Mouse (Mus musculus) heart, embryonic 11.5 days (tissue): ENCODE measurements around the gene Calcoco1. TPM values are rescaled to one million over a fixed set of nuclear protein-coding genes. Genes with fewer than 3 reads are reported as not detected.

Source experiments
- ATAC-seq: fragments of 200-750 bp; cut with Nextera tagmentation; replicated peaks from 2 replicates; pipeline ENCODE4 v1.8.0; 2017; ENCODE audit warnings: moderate library complexity; ENCODE audit not compliant: insufficient number of reproducible peaks, low FRiP score, low TSS enrichment
- H3K27ac ChIP-seq: fragments of 300-500 bp; sonication (generic); 2 replicates; pipeline ENCODE4 v1.5.1; 2014; ENCODE audit warnings: mild to moderate bottlenecking, low read depth, low read length
- H3K27me3 ChIP-seq: fragments of 300-500 bp; sonication (generic); 2 replicates; pipeline ENCODE4 v1.6.1; 2014; ENCODE audit warnings: mild to moderate bottlenecking, low read length, mixed read lengths; ENCODE audit not compliant: control insufficient read depth, insufficient read depth
- H3K36me3 ChIP-seq: fragments of 300-500 bp; sonication (generic); 2 replicates; pipeline ENCODE4 v1.6.1; 2014; ENCODE audit warnings: mild to moderate bottlenecking, low read length, moderate library complexity, mixed read lengths; ENCODE audit not compliant: control insufficient read depth, insufficient read depth
- H3K4me1 ChIP-seq: fragments of 300-500 bp; sonication (generic); 2 replicates; pipeline ENCODE4 v1.6.1; 2014; ENCODE audit warnings: low read length; ENCODE audit not compliant: control insufficient read depth, insufficient read depth
- H3K4me2 ChIP-seq: fragments of 300-500 bp; sonication (generic); 2 replicates; pipeline ENCODE4 v1.6.1; 2014; ENCODE audit warnings: mild to moderate bottlenecking, moderate library complexity
- H3K4me3 ChIP-seq: fragments of 300-500 bp; sonication (generic); 2 replicates; pipeline ENCODE4 v1.5.1; 2014; ENCODE audit warnings: low read depth, low read length
- H3K9ac ChIP-seq: fragments of 300-500 bp; sonication (generic); 2 replicates; pipeline ENCODE4 v1.6.1; 2014; ENCODE audit warnings: mild to moderate bottlenecking, low read depth, low read length, moderate library complexity
- H3K9me3 ChIP-seq: fragments of 300-500 bp; sonication (generic); replicated peaks from 2 replicates; pipeline ENCODE4 v1.6.1; 2016; ENCODE audit warnings: low read length; ENCODE audit not compliant: control insufficient read depth
- WGBS: fragments of 180-500 bp; shearing (Covaris S2); extraction: QIAGEN DNeasy Blood & Tissue Kit; methylation state at CpG from one replicate; pipeline ENCODE4 v1.1.7; 2014; ENCODE audit not compliant: insufficient replicate concordance; 5-methylcytosine and 5-hydroxymethylcytosine counted together
- polyA plus RNA-seq: library from polyadenylated mRNA; unstranded; fragments of >200 nt; fragmentation: Nextera tagmentation; extraction: Ambion mirVana; gene quantifications from 2 replicates; pipeline ENCODE4 v1.2.1, GENCODE M21; 2014

The Calcoco1 gene
- polyA plus RNA-seq, 1 experiment from 2014 or later: 33.7 TPM

DNA sequence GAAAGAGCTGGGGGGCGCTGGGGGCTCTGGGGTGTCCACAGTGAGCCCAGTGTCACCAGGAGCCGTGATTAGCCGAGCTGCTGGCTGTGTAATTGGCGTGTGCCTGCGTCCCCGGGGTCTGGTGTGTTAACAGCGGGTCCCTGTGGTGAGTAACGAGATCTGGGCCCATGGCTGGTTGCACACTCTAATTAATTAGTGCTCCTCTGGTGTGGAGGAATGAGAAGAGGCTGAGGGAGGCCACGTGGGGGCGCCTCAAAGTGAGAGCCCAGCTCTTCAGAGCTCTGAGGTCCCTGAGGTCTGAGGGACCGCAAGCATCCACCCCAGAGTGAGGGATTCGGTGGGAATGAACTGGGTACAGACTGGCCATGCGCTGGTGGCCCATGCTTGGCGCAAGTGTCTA lies 13.1 kb upstream of the Calcoco1 start:
- H3K9ac ChIP-seq: no peak overlapping the region
- H3K4me1 ChIP-seq: no peaks in the 10 kb centered on the region
- 36% methylated on average over 14 of the region's 14 CpGs for WGBS
- H3K27ac ChIP-seq: no peak overlapping the region
- ATAC-seq: no peak
- no peaks in the 10 kb centered on the region for H3K36me3 ChIP-seq
- no peak overlapping the region for H3K4me2 ChIP-seq
- H3K27me3 ChIP-seq: peaks cover 45% of the 10 kb centered on the region
- no peak overlapping the region for H3K4me3 ChIP-seq
- no peaks in the 10 kb centered on the region for H3K9me3 ChIP-seq

DNA sequence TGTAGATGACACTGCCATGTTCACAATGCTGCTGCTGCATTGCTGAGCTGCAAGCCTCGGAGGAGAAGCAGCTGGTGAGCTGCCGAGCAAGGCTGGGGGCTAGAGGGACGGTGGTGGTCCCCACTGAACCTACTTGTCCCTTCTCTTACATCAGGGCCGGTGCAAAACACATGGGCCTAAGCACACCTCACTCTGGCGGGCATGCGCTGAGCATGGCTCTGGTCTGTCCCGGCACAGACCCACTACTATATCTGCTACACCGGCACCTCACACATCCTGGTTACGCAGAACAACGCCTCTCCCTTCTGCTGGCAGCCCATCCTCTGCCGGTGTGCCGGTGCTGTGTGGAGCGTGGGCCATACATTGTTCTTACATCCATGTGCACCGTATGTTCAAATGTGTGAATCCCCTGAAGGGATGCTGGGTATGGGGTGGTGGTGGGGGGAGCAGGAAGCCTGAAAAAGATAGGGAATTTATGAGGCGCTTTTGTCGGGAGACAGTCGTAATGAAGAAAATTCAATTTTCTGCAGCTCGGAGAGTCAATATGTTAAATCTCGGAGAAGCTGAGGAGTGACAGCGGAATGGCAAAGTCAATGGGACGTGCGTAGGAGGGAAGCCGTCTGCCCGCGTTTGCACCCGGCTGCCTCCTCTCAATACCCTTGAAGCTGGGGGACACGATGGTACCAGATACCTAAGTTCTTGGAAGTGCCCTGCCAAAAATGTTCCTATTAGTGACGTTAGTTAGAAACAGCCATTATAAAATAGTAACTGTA lies 12.0 kb upstream of the Calcoco1 start:
- peaks cover 45% of the 10 kb centered on the region for H3K27me3 ChIP-seq
- H3K4me1 ChIP-seq: no peaks in the 10 kb centered on the region
- H3K4me3 ChIP-seq: no peak overlapping the region
- no peak overlapping the region for H3K27ac ChIP-seq
- no peak for ATAC-seq
- H3K4me2 ChIP-seq: no peak overlapping the region
- H3K36me3 ChIP-seq: no peaks in the 10 kb centered on the region
- no peaks in the 10 kb centered on the region for H3K9me3 ChIP-seq
- 78% methylated on average over 28 of the region's 28 CpGs for WGBS
- H3K9ac ChIP-seq: no peak overlapping the region

DNA sequence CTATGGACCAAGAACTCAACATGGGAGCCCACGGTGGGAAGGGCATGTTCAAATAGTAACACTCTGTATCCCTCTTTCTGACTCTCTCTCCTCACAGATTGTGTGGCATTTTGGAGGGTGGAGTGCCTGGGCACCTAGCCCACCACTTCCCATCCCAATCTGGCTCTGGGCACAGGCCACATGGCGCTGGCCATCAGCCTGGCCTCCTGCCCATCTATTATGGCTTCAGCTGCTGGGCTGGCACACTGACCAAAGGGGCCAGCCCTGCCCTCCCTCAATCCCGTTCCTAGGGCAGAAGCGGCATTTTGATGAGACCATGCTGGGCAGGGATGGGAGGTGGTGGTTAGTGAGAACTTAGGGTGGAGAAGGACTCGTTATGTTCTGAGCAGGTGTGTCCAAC lies 11.3 kb upstream of the Calcoco1 start:
- Histone ChIP-seq H3K4me1 (no peaks in the 10 kb centered on the region), H3K9ac (no peak overlapping the region), H3K4me3 (no peak overlapping the region), H3K27me3 (peaks cover 45% of the 10 kb centered on the region), H3K9me3 (no peaks in the 10 kb centered on the region), H3K4me2 (no peak overlapping the region), H3K27ac (no peak overlapping the region), H3K36me3 (no peaks in the 10 kb centered on the region)
- ATAC-seq: no peak
- WGBS: 76% methylated on average over 5 of the region's 5 CpGs

DNA sequence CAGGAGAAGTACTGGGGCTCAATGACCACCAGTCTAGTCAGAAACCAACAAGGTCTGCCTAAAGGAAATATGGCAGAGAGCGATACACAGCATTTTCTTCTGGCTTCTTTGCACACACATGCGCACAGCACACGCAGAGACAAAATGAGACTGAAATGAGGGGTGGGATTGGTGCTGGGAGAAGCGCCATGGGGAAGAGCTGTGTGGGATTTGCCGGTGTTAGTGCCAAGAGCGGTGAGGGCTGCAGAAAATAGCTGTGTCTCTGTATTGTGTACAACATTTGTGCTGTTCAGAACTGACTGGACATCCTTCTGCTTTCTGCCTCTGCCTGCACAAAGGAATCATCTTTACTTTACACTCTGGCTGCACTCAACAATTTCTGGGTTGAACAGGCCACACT lies 10.4 kb upstream of the Calcoco1 start:
- no peaks in the 10 kb centered on the region for H3K9me3 ChIP-seq
- no peaks in the 10 kb centered on the region for H3K36me3 ChIP-seq
- H3K4me3 ChIP-seq: no peak overlapping the region
- H3K9ac ChIP-seq: no peak overlapping the region
- H3K4me1 ChIP-seq: no peaks in the 10 kb centered on the region
- ATAC-seq: no peak
- peaks cover 41% of the 10 kb centered on the region for H3K27me3 ChIP-seq
- no peak overlapping the region for H3K4me2 ChIP-seq
- H3K27ac ChIP-seq: no peak overlapping the region
- WGBS: 89% methylated on average over 6 of the region's 6 CpGs

DNA sequence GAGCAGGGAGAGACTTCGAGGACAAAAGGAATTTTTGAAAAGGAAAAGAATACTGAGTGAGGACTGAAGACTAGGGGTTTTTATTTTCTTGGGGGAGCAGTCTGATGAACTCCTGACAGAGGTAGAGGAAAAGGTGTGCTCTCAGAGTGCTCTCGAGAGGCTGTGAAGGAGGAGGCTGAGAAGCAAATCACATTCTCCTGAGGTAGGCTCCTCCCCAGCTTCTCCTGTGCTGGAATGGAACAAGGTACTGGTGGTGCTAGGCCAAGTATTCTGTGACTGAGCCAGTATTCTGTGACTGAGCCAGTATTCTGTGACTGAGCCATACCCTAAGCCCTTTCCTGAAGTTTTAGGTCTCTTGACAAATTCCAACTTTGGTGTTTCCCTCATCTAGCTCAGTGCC lies 6.0 kb upstream of the Calcoco1 start:
- WGBS: 53% methylated on average over 2 of the region's 2 CpGs
- Histone ChIP-seq H3K27ac (no peak overlapping the region), H3K36me3 (no peaks in the 10 kb centered on the region), H3K4me3 (no peak overlapping the region), H3K9me3 (no peaks in the 10 kb centered on the region), H3K9ac (no peak overlapping the region), H3K4me2 (no peak overlapping the region), H3K27me3 (peaks cover 3% of the 10 kb centered on the region), H3K4me1 (no peaks in the 10 kb centered on the region)
- no peak for ATAC-seq

DNA sequence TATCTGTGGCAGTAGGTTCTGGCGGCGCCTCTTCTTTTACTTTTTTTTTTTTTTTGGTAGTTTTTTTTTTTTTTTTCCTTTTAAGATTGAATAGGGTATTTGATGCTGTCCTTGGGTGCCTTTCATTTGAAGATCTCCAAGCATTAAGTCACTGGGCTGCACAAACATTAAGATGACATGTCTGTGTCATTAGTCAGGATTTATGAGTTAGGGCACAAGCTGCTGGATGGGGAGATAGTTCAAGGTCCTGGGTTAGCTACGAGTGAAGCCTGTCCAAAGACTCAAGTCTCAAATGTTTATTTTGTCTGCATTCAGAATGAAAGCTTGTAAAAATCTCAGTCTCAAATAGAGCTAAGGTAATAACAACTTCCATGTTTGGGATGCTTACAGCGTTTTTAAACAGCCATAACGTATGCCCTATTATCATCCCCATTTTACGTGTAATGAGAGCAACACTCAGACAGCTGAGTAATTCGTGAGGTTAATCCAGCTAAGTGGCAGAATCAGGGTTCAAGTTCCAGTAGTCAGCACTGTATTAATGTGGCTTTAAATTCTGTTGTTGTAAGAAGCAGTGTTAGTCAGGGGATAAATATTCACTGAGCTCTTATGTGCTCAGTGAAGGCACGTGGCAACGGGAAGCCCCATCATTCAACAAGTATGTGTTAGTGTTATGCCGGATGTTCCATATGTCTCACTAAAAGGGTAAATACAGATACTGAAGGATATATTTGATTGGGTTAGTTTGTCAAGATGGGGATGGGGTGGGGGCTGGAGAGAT lies 1.6 kb upstream of the Calcoco1 start:
- H3K27me3 ChIP-seq: no peaks in the 10 kb centered on the region
- ATAC-seq: no peak
- no peak overlapping the region for H3K4me2 ChIP-seq
- 81% methylated on average over 10 of the region's 10 CpGs for WGBS
- H3K4me1 ChIP-seq: peaks cover 4% of the 10 kb centered on the region; the same call in 1 of the 2 replicates
- no peak overlapping the region for H3K4me3 ChIP-seq
- no peaks in the 10 kb centered on the region for H3K9me3 ChIP-seq
- H3K36me3 ChIP-seq: no peaks in the 10 kb centered on the region
- no peak overlapping the region for H3K9ac ChIP-seq
- H3K27ac ChIP-seq: no peak overlapping the region

DNA sequence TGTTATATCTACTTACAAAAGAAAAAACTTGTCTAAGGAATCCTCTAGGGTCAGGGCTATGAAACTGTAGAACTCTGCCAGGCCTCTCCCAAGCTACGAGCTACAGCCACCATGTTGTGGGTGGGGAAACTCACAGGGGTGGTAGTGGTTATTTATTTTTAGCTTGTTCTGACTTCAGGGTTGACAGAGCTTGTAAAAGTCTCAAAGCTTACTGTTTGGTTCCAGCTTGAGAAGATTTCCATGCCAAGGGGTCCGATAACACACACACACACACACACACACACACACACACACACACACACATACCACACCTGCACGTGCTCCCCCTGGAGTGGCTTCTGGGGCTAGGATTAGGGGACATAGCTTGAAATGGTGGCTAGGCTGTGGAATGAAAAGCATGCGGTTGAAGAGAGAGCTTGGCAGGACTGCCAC lies 538 bp upstream of the Calcoco1 start:
- peak; percentile 37 for ATAC-seq
- Histone ChIP-seq H3K27me3 (no peaks in the 10 kb centered on the region), H3K4me2 (peak overlapping the region; percentile 64), H3K9ac (peak overlapping the region; percentile 59), H3K36me3 (no peaks in the 10 kb centered on the region), H3K27ac (peak overlapping the region; percentile 82), H3K4me3 (peak overlapping the region; percentile 79), H3K9me3 (no peaks in the 10 kb centered on the region), H3K4me1 (peaks cover 4% of the 10 kb centered on the region; the same call in 1 of the 2 replicates)
- 49% methylated on average over 4 of the region's 4 CpGs for WGBS

DNA sequence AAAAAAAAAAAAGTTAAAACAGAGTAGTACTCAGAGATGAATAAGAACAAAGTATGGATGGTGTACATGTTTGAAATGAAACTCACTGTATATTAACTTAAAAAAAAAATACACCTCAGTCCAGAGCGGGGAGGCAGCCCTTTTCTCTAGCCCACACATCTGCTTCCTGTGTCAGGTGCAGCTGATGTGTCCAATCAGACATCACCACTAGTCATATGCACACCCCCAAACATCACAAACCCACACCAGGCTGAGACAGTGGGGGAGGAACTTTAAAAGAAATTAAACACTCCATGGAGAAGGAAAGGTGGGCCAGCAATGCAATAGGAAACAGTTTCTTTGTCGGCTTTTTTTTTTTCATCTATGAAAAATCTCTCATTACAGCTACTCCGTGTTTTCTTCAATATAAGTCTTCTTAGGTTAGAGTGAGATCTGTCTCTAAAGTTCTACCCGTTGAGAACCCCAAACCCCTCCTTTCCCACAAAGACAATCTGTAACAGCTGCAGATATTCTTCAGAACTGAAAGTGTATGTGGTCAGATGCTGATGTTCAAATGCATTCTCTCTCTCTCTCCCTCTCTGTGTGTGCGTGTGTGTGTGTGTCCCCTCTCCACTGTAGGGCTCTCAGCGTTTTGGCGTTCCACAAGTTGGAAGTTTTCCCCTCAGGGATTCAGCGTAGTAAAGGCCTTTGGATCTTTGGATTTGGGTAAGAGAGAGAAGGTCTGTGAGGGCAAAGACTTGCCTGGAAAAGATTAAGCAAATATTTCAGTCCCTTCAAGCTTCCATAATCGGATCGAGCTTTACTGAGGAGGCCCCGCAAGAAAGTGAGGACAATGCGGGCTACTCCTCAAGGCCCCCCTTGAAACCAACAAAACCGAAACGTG lies 721 bp downstream of the Calcoco1 start:
- Histone ChIP-seq H3K4me3 (peak overlapping the region; percentile 79), H3K27me3 (no peaks in the 10 kb centered on the region), H3K27ac (no peak overlapping the region; the same call in 1 of the 2 replicates), H3K4me1 (peaks cover 4% of the 10 kb centered on the region; the same call in 1 of the 2 replicates), H3K9me3 (no peaks in the 10 kb centered on the region), H3K4me2 (peak overlapping the region; percentile 64), H3K36me3 (no peaks in the 10 kb centered on the region), H3K9ac (peak overlapping the region; percentile 79)
- ATAC-seq: no peak
- WGBS: 22% methylated on average over 14 of the region's 14 CpGs
